Mouse (Mus musculus) midbrain, embryonic 15.5 days (tissue): ENCODE measurements around the gene Gm12248. TPM values are rescaled to one million over a fixed set of nuclear protein-coding genes. Genes with fewer than 3 reads are reported as not detected.

ENCODE experiments used
- ATAC-seq: fragments of 200-750 bp; cut with Nextera tagmentation; replicated peaks from 2 replicates; pipeline ENCODE4 v1.8.0; 2017; ENCODE audit warnings: moderate TSS enrichment
- H3K27ac ChIP-seq: fragments of 300-500 bp; sonication (generic); 2 replicates; pipeline ENCODE4 v1.5.1; 2015; ENCODE audit warnings: mild to moderate bottlenecking, inconsistent platforms
- H3K27me3 ChIP-seq: fragments of 300-500 bp; sonication (generic); replicated peaks from 2 replicates; pipeline ENCODE4 v1.6.1; 2015; ENCODE audit warnings: inconsistent platforms
- H3K36me3 ChIP-seq: fragments of 300-500 bp; sonication (generic); replicated peaks from 2 replicates; pipeline ENCODE4 v1.6.1; 2015; ENCODE audit warnings: inconsistent platforms
- H3K4me1 ChIP-seq: fragments of 300-500 bp; sonication (generic); 2 replicates; pipeline ENCODE4 v1.6.1; 2015; ENCODE audit warnings: inconsistent platforms
- H3K4me2 ChIP-seq: fragments of 300-500 bp; sonication (generic); 2 replicates; pipeline ENCODE4 v1.6.1; 2015; ENCODE audit warnings: inconsistent platforms, mild to moderate bottlenecking, moderate library complexity
- H3K4me3 ChIP-seq: fragments of 300-500 bp; sonication (generic); 2 replicates; pipeline ENCODE4 v1.5.1; 2015; ENCODE audit warnings: mild to moderate bottlenecking, inconsistent platforms
- H3K9ac ChIP-seq: fragments of 300-500 bp; sonication (generic); 2 replicates; pipeline ENCODE4 v1.6.1; 2015; ENCODE audit warnings: mild to moderate bottlenecking, inconsistent platforms
- H3K9me3 ChIP-seq: fragments of 300-500 bp; sonication (generic); 2 replicates; pipeline ENCODE4 v1.6.1; 2016; ENCODE audit warnings: inconsistent platforms
- WGBS: fragments of 180-500 bp; shearing (Covaris S2); methylation state at CpG from one replicate; pipeline ENCODE4 v1.1.7; 2015; ENCODE audit warnings: mixed read lengths; 5-methylcytosine and 5-hydroxymethylcytosine counted together
- polyA plus RNA-seq: library from polyadenylated mRNA; unstranded; fragments of >200 nt; fragmentation: Nextera tagmentation; extraction: Ambion mirVana; gene quantifications from 2 replicates; pipeline ENCODE4 v1.2.1, GENCODE M21; 2015

The Gm12248 gene
- polyA plus RNA-seq, 1 experiment from 2014 or later: 0.18 TPM

- no peak overlapping the region for H3K9ac ChIP-seq
- H3K4me2 ChIP-seq: no peak overlapping the region
- no peak for ATAC-seq
- no peak overlapping the region for H3K27ac ChIP-seq
- H3K9me3 ChIP-seq: no peaks in the 10 kb centered on the region
- H3K4me1 ChIP-seq: peaks cover 17% of the 10 kb centered on the region
- H3K36me3 ChIP-seq: no peaks in the 10 kb centered on the region
- no peak overlapping the region for H3K4me3 ChIP-seq
- no peaks in the 10 kb centered on the region for H3K27me3 ChIP-seq
- 94% methylated on average over 2 of the region's 2 CpGs for WGBS
These were observed 68.3 kb downstream of the Gm12248 start for GRCm38 (mm10) chr11:58024671-58025070.

GRCm38 (mm10) chr11:58024271-58024670 lies 68.7 kb downstream of the Gm12248 start:
- H3K36me3 ChIP-seq: no peaks in the 10 kb centered on the region
- no peak for ATAC-seq
- no peaks in the 10 kb centered on the region for H3K9me3 ChIP-seq
- no peaks in the 10 kb centered on the region for H3K27me3 ChIP-seq
- no peak overlapping the region for H3K27ac ChIP-seq
- no peak overlapping the region for H3K9ac ChIP-seq
- WGBS: 70% methylated on average over 1 of the region's 1 CpGs
- peaks cover 17% of the 10 kb centered on the region for H3K4me1 ChIP-seq
- H3K4me2 ChIP-seq: no peak overlapping the region
- H3K4me3 ChIP-seq: no peak overlapping the region

- 47% methylated on average over 2 of the region's 2 CpGs for WGBS
- no peak for ATAC-seq
These were observed 71.3 kb downstream of the Gm12248 start for GRCm38 (mm10) chr11:58021618-58022017.

GRCm38 (mm10) chr11:58021095-58021494 lies 71.8 kb downstream of the Gm12248 start:
- WGBS: 74% methylated on average over 1 of the region's 1 CpGs
- no peak for ATAC-seq

More at GRCm38 (mm10) chr11:58021618-58022017, 71.3 kb downstream of the Gm12248 start:
- no peak overlapping the region for H3K9ac ChIP-seq
- H3K9me3 ChIP-seq: no peaks in the 10 kb centered on the region
- H3K36me3 ChIP-seq: no peaks in the 10 kb centered on the region
- H3K4me1 ChIP-seq: peaks cover 27% of the 10 kb centered on the region
- no peak overlapping the region for H3K27ac ChIP-seq
- no peak overlapping the region for H3K4me2 ChIP-seq
- H3K4me3 ChIP-seq: no peak overlapping the region
- no peaks in the 10 kb centered on the region for H3K27me3 ChIP-seq

GRCm38 (mm10) chr11:58018701-58019100 lies 74.2 kb downstream of the Gm12248 start:
- Histone ChIP-seq H3K27ac (no peak overlapping the region), H3K36me3 (no peaks in the 10 kb centered on the region), H3K4me1 (peaks cover 33% of the 10 kb centered on the region), H3K9me3 (no peaks in the 10 kb centered on the region), H3K27me3 (no peaks in the 10 kb centered on the region), H3K9ac (no peak overlapping the region), H3K4me2 (no peak overlapping the region), H3K4me3 (no peak overlapping the region)
- WGBS: 93% methylated on average over 4 of the region's 4 CpGs
- no peak for ATAC-seq

More at GRCm38 (mm10) chr11:58021095-58021494, 71.8 kb downstream of the Gm12248 start:
- Histone ChIP-seq H3K4me1 (peaks cover 29% of the 10 kb centered on the region), H3K9ac (no peak overlapping the region), H3K4me3 (no peak overlapping the region), H3K9me3 (no peaks in the 10 kb centered on the region), H3K4me2 (no peak overlapping the region), H3K36me3 (no peaks in the 10 kb centered on the region), H3K27ac (0 out of 2 replicates have a peak overlapping the region, but pooled peaks have one; percentile 21), H3K27me3 (no peaks in the 10 kb centered on the region)

- no peaks in the 10 kb centered on the region for H3K36me3 ChIP-seq
- no peak overlapping the region for H3K27ac ChIP-seq
- WGBS: 88% methylated on average over 2 of the region's 2 CpGs
- H3K9ac ChIP-seq: no peak overlapping the region
- no peaks in the 10 kb centered on the region for H3K27me3 ChIP-seq
- no peaks in the 10 kb centered on the region for H3K9me3 ChIP-seq
- no peak overlapping the region for H3K4me3 ChIP-seq
- no peak overlapping the region for H3K4me2 ChIP-seq
- no peak for ATAC-seq
- peaks cover 33% of the 10 kb centered on the region for H3K4me1 ChIP-seq
These were observed 74.6 kb downstream of the Gm12248 start for GRCm38 (mm10) chr11:58018287-58018686.

GRCm38 (mm10) chr11:58017422-58017821 lies 75.5 kb downstream of the Gm12248 start:
- Histone ChIP-seq H3K4me1 (peaks cover 33% of the 10 kb centered on the region), H3K4me3 (no peak overlapping the region), H3K9me3 (no peaks in the 10 kb centered on the region), H3K27me3 (no peaks in the 10 kb centered on the region), H3K36me3 (no peaks in the 10 kb centered on the region), H3K9ac (no peak overlapping the region), H3K27ac (no peak overlapping the region), H3K4me2 (no peak overlapping the region)
- ATAC-seq: no peak
- 78% methylated on average over 1 of the region's 1 CpGs for WGBS

- no peak for ATAC-seq
- no peak overlapping the region for H3K27ac ChIP-seq
- WGBS: 73% methylated on average over 3 of the region's 3 CpGs
- no peak overlapping the region for H3K4me3 ChIP-seq
- no peak overlapping the region for H3K9ac ChIP-seq
- no peaks in the 10 kb centered on the region for H3K27me3 ChIP-seq
- no peaks in the 10 kb centered on the region for H3K36me3 ChIP-seq
- no peak overlapping the region for H3K4me2 ChIP-seq
- H3K4me1 ChIP-seq: peaks cover 32% of the 10 kb centered on the region
- H3K9me3 ChIP-seq: no peaks in the 10 kb centered on the region
These were observed 76.6 kb downstream of the Gm12248 start for GRCm38 (mm10) chr11:58016371-58016770.

- H3K4me2 ChIP-seq: no peak overlapping the region
- H3K27ac ChIP-seq: no peak overlapping the region
These were observed 77.6 kb downstream of the Gm12248 start for GRCm38 (mm10) chr11:58015339-58015738.

GRCm38 (mm10) chr11:58014604-58015003 lies 78.3 kb downstream of the Gm12248 start:
- Histone ChIP-seq H3K4me3 (no peak overlapping the region), H3K27ac (no peak overlapping the region), H3K36me3 (no peaks in the 10 kb centered on the region), H3K9ac (no peak overlapping the region), H3K9me3 (no peaks in the 10 kb centered on the region), H3K4me1 (peaks cover 38% of the 10 kb centered on the region), H3K4me2 (no peak overlapping the region), H3K27me3 (no peaks in the 10 kb centered on the region)
- ATAC-seq: no peak
- WGBS: 78% methylated on average over 1 of the region's 1 CpGs

More at GRCm38 (mm10) chr11:58015339-58015738, 77.6 kb downstream of the Gm12248 start:
- H3K36me3 ChIP-seq: no peaks in the 10 kb centered on the region
- peaks cover 34% of the 10 kb centered on the region for H3K4me1 ChIP-seq
- no peak overlapping the region for H3K4me3 ChIP-seq
- no peaks in the 10 kb centered on the region for H3K9me3 ChIP-seq
- WGBS: 81% methylated on average over 2 of the region's 2 CpGs
- H3K27me3 ChIP-seq: no peaks in the 10 kb centered on the region
- no peak for ATAC-seq
- no peak overlapping the region for H3K9ac ChIP-seq

Other genes with a start within 250 kb of the Gm12248 start
- gene Larp1, start 84.1 kb downstream of the Gm12248 start, polyA plus RNA-seq: 22.1 and 22.8 TPM in 2 replicates
- 115 and 116 TPM in 2 replicates for gene Cnot8, start 11.0 kb upstream of the Gm12248 start, polyA plus RNA-seq
- 14.0 and 15.1 TPM in 2 replicates for gene Gemin5, start 75.4 kb upstream of the Gm12248 start, polyA plus RNA-seq
- 93.1 and 95.2 TPM in 2 replicates for gene Mrpl22, start 78.5 kb upstream of the Gm12248 start, polyA plus RNA-seq
- 1.3 and 1.9 TPM in 2 replicates for gene Igtp, start 106.4 kb upstream of the Gm12248 start, polyA plus RNA-seq
- gene Irgm2, start 106.5 kb upstream of the Gm12248 start, polyA plus RNA-seq: 1.2 and 2.0 TPM in 2 replicates
- gene 4930438A08Rik, start 181.7 kb upstream of the Gm12248 start, polyA plus RNA-seq: not detected in 2 replicates
- gene Zfp692, start 213.9 kb upstream of the Gm12248 start, polyA plus RNA-seq: 30.5 and 32.5 TPM in 2 replicates
- 40.6 and 42.7 TPM in 2 replicates for gene Zfp672, start 237.2 kb upstream of the Gm12248 start, polyA plus RNA-seq
- 53.4 and 55.8 TPM in 2 replicates for gene Sh3bp5l, start 237.6 kb upstream of the Gm12248 start, polyA plus RNA-seq